Mouse (Mus musculus) liver (tissue): Measurements from ENCODE around the gene Mug2.
"Not testable (repeated sequence)": the region's sequence is repeated elsewhere in the genome, so short reads cannot be mapped to it uniquely, and the experiment has no call there.

Experiments
- DNase-seq: peaks from one replicate; pipeline ENCODE4 v3.0.0-alpha.2; 2020; ENCODE audit warnings: mixed read lengths

Mug2 gene

GRCm38 (mm10) chr6:122006461-122006860, at the start of gene Mug2:
Gene Mug2 (plus strand): TSS chr6:122006761.
- not testable (repeated sequence) for DNase-seq

- not testable (repeated sequence) for DNase-seq
Measured at GRCm38 (mm10) chr6:121957803-121958349, 48.7 kb upstream of the Mug2 start.

GRCm38 (mm10) chr6:121975701-121976100, 30.9 kb upstream of the Mug2 start:
- no peak for DNase-seq

GRCm38 (mm10) chr6:122100904-122101303, 94.3 kb downstream of the Mug2 start:
- no peak for DNase-seq

- DNase-seq: no peak
Measured at GRCm38 (mm10) chr6:122101671-122102070, 95.1 kb downstream of the Mug2 start.

GRCm38 (mm10) chr6:122116963-122117362, 110.4 kb downstream of the Mug2 start:
- DNase-seq: no peak

GRCm38 (mm10) chr6:122129521-122129920, 123.0 kb downstream of the Mug2 start:
- DNase-seq: no peak
